Mouse (Mus musculus): ENCODE data around the gene Creg2.
"Not testable (repeated sequence)": the region's sequence is repeated elsewhere in the genome, so short reads cannot be mapped to it uniquely, and the experiment has no call there.

The Creg2 gene

DNA sequence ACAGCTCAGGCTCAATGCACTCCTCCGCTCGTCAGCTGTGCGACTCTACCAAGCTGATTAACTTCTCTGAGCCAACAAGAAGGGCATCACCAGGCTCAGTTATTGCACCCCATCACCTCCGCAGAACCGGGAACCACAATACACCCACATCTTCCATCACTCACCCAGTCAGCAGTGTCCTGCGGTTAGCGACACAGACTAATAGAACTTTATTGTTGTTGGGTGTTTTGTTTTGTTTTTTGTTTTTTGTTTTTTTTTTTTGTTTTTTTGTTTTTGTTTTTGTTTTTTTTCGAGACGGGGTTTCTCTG, at the start of gene Creg2:
Gene Creg2 (minus strand): TSS at position 234 of the 308 bp plus-strand sequence.
- DNase-seq (ENCODE audit: low read depth, low spot score) = no peak

DNA sequence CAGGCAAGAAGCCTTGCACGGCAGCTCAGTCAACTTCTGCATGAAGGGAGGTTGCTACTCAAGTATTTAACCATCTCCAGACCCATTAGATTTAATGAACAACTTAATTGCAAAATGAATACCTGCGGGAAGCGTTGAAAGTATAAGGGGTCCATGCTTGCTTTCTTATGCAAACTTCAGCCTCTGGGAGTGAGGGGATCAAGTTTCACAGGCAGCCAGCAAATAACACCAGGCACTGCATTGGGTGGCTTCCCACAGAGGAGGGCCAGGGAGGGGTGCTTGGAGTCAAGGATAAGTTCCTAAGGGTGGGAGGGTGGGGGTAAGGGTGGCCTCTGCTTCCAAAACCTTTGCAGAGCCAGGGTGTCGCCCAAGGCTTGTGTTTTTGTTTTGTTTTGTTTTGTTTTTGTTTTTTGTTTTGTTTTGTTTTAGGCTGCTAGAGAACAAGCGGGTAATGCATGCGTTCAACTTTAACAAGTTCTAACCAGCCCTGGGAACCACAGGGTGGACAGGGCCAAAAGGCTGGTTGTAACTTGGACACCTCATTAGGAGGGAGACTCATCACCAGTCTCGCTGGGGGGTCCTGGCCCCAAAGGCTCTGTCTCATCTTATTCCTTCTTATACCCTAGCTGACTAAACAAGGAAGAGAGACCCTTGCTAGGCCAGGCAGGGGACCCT, 49.5 kb upstream of the Creg2 start:
- no peak for DNase-seq (ENCODE audit: low read depth, low spot score)

DNA sequence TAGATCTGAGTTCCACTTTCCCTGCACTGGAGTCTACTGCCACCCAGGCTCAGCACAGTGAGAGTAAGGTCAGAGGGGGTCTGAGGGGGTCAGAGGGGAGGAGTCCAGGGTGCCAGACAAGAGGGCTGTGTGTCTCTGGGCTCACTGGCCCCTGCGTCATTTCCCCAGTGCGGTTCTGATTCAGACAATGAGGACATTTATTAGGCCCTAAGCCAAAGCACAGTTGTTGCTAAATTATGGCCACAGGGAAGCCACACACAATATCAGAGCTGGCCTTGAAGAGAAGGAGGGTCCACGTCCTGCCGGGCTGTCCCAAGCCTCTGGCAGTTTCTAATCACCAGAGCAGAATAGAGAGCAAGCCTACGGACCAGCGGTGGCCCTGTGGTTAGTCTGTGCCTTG, 47.2 kb upstream of the Creg2 start:
- DNase-seq (ENCODE audit: low read depth, low spot score) = no peak

DNA sequence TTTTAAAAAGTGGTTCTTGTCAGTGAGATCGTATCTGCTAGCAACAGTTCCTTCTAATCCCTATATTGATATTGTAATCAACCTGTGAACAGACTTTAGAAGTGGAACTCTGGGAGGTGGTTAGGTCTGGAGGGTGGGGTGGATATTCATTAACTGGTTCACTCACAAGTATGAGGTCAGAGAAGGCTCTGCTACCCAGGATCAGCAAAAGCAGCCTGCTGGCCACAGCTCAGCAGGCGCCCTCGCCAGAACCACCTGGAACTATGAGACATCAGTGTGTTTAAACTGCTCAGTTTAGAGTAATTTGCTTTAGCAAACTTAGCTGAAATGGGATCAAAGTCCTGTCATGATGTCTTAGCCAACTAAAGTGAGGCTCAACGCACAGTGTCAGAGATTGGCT, 43.9 kb upstream of the Creg2 start:
- DNase-seq (ENCODE audit: low read depth, low spot score) = no peak

DNA sequence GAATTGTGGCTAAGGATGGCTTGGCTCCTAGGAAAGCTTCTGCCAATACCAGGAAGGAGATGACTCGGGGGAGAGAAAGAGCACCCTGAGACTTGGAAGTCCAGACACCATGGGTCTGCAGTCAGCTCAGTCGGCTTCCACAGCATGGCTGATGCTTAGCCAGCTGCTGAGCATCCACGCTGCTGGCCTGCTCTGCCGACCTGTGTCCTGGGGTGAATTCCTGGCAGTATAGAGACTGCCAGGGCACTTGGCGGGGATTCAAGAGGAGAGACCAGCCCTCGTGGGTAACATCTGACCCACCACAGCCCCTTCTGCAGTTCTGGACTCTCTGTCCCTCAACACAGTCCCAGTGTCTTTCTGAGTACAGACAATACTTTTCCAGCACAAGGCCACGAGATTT, 43.5 kb upstream of the Creg2 start:
- no peak for DNase-seq (ENCODE audit: low read depth, low spot score)

DNA sequence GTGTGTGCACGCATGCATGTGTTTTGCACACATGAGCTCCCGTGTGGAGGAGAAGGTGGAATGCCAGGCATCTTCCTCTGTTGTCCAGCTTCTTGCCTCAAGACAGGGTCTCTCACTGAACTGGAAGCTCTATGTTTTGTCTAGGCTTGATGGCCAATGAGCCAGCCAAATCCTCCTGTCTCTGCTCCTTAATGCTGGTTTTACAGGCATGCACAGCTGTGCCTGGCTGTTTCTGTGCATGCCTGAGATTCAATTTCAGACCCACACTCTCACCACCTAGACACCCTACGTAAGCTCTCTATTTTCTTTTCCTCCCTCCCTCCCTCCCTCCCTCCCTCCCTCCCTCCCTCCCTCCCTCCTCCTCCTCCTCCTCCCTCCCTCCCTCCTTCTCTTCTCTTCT, 40.7 kb upstream of the Creg2 start:
- DNase-seq (ENCODE audit: low read depth, low spot score) = no peak

DNA sequence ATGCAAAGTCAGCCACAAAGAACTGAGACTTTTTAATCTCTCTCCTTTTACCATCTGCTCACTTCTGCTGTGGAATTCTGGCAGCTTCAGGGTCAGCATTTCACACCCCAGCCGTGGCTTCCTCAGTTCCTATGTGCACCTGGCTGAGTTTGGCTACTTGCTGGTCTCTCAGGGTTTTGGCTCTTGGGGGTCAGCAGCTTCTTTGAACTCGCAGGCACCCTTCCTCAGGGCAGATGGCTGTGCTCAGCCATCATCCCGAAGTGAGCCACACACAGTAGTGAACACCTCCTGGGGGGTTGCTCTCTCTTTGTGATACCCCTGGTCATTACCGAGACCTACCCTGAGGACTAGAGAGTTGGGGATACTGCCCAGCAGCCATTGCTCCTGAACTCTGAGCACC, 39.8 kb upstream of the Creg2 start:
- DNase-seq (ENCODE audit: low read depth, low spot score) = no peak

DNA sequence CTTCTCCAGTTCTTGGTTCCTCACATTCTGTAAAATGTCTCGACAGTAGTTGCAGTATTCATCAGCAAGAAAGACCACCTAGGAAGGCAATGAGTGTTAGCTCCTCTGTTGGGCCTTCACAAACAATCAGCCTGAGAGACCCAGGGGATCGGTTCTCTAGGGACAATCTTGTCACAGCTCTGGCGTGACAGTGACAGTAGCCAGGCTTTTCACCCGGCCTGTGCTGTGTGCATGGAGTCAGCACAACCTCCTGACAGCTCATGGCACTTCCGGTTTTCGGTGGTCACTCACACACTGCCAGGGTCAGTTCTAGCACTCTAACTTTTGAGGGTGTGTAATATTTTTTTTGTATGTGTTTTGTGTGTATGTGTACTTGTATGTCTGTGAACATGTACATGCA, 37.3 kb upstream of the Creg2 start:
- DNase-seq (ENCODE audit: low read depth, low spot score) = no peak

DNA sequence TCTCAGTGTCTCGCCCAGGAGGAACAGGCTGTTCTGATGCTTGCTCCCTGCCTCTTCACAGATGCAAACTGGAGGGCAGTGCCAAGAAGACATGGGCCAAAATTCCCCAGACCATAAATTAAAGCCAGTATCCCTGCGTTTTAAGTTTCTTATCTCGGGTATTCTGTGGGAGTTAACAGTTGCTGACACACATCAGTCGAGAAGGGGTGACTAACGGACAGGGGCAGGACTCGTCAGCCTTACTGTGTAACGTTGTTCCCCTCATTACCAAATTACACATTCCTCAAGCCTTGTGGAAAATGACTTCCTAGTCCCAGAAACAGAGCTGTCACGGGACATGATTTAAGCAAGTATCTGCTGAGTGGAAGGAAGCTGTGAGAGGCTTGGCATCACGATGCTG, 36.0 kb upstream of the Creg2 start:
- no peak for DNase-seq (ENCODE audit: low read depth, low spot score)

DNA sequence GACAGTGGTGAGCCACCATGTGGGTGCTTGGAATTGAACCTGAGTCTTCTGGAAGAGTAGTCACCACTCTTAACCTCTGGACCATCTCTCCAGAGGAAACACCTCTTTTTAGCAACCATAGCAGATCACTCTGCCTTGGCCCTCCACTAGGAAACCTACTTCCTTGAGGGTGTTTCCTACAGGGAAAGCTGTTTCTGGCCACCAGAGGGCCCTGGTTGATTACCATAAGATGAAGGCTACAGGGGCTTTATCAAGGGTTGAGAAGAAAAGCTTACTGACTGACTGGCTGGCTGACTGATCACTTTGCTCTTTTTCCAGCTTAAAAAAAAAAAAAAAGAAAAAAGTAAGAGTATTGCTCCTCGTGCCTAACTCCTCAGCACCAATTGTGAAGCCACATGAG, 34.6 kb upstream of the Creg2 start:
- peak; percentile 63 for DNase-seq (ENCODE audit: low read depth, low spot score)

DNA sequence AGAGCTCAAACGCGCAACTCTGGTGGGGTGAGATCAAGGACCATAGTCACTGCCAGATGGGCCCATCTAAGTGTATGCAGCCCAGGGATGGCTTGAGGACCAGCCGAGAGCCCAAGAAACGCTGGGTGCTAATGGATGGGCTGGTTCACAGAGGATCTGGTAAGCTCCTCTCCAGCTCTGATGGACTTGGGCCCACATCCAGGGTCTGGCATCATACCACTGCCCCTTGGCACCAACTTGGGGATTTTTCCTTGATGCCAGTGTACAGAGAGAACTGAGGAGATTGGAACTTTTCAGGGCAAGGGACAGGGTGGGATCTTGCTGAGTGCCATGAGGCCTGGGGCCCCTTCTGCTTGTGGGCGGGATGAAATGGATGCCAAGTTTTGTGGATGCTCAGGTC, 30.4 kb upstream of the Creg2 start:
- no peak for DNase-seq (ENCODE audit: low read depth, low spot score)

DNA sequence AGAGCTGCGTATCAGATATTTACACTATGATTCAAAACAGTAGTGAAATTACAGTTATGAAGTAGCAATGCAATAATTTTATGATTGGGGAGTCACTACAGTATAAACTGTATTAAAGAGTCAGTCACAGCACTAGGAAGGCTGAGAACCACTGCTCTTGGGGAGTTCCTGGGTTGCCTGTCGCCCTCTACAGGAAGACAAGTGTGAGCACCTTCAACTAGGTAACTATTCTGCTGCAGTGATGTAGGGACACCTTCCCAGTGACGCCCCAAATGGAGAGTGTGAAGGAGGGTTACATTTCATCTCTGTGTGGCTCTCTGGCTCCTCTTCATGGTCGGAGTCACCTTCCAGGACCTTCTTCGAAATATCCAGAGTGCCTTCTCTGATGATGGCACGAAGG, 29.3 kb upstream of the Creg2 start:
- no peak for DNase-seq (ENCODE audit: low read depth, low spot score)

DNA sequence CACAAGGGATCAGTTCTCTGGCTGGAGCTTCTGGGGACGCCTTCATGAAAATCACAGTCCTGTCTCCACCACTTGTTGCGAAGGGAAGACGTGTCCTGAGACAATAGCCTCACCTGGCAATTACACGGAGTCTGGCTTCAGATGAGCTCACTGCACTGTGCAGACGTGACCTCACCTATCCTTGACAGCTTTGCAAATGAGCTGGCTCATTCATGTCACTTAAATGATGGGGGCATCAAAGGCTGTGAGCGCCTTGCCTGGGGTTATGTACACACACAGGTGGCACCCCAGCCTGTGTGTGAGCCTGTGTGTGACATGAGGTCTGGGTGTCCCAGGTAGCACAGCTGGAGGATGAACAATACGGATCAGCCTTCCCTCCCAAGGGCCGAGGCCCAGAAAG, 27.6 kb upstream of the Creg2 start:
- no peak for DNase-seq (ENCODE audit: low read depth, low spot score)

DNA sequence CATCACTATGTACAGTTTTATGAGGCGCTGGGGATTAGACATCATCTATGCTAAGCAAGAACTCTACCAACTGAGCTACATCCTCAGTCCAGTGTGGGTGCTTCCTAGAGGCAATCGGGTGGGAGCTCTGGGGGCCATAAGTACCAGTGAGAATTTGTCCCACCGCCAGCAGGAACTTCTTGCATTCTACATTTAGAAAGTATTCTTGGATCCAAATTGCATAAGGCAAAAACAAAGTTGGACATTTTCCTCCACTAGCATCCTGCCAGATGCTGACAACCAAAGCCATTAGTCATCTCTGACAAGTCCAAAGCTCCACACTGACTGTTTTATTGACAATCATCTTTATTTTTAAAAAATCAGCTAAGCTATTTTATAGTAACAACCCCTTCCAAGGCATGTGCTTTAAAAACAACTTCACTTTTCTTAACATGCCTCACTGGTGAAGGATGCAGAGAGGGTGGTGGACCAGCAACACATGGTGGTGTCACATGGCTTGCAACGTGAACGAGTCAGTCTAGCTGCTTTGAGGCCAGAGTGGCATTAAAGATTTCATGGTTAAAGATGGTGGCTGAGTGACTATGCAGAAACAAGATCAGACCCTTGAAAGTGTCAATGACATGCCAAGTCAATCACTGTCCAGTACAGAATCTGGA, 25.1 kb upstream of the Creg2 start:
- DNase-seq (ENCODE audit: low read depth, low spot score) = no peak

DNA sequence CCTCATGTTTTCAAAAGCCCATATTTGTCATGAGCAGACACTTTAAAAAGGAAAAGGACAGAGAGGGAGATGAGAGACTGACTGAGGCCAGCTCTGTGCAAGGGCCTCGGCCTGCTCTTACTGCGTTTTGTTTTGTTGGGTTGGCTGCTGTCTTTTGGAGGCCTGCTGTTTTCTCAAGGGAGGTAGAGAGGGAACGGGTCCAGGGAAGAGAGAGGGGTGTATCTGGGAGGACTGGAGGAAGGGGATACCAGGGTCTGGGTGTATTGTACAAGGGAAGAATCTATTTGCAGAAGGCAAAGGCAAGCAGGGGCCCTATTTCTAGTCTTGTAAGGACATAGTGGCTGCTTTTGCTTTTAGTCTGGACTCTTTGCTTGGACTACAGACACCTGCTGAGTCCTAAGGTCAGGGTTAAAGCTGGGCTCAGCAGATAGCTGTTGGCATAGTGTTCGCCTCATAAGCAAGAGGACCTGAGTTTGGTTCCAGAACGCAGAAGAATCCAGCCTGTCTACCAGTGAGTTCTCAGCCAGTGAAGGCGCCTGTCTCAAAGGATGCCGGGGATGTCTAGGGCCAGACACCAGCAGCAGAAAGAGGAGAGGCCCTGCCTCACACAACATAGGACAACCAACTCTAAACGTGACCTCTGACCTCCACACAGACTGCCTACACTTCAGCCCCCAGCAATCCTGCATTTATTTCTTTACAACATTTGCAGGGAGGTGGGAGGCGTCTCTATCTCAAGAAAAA, 21.3 kb upstream of the Creg2 start:
- DNase-seq (ENCODE audit: low read depth, low spot score) = no peak

DNA sequence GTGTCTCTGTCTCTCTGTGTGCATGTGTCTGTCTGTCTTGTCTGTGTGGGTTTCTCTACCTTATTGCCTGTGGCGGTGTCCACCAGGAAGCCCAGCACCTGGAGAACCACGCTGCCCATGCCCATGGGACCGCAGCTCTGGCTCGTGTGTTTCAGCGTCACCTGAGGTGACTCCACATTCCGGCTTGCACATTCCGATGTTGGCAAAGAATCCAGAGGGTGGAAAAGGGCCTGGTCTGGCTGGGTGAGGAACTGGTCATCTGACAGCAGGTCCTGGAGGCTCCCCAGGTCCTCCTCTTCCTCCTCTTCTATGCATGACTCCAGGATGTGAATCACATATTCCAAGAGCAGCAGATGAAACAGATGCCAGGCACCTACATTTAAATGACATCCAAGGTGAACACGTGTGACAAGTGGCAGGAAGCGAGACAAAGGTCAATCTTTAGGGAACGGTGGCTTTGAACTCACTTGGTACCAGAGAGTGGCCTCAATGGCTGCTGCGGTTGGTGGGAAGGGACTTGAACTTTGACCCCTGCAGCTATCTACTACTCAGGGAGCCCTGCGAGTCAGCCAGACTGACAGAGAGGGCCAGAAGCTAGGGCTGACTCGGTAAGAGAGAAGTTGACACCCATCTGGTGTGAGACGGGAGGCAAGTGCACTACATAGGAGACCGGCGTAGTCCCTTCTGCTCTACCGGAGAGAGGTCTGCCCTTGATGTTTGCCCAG, 19.1 kb upstream of the Creg2 start:
- no peak for DNase-seq (ENCODE audit: low read depth, low spot score)

DNA sequence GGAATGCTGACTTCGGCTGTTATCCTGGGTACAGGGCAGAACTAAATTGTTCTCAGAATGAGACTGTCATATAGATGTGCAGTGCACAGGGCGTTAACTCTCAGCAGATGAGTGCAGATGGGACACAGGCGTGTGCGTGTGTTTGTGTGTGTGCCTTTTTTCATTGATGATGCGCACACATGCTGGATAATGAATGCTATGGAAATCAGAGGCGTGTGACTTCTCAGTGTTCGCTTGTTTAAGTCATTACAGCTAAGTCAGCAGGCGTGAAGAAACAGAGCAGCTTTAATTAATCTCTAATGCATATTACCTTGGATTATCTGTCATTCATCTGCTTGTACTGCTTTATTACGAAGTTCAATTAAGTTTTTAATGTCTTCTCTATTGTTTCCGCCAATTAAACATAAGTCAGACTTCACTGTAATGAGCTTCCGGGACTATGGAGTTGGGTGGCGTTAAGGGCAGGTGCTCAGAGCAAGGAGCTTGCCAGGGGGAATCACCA, 15.5 kb upstream of the Creg2 start:
- no peak for DNase-seq (ENCODE audit: low read depth, low spot score)

DNA sequence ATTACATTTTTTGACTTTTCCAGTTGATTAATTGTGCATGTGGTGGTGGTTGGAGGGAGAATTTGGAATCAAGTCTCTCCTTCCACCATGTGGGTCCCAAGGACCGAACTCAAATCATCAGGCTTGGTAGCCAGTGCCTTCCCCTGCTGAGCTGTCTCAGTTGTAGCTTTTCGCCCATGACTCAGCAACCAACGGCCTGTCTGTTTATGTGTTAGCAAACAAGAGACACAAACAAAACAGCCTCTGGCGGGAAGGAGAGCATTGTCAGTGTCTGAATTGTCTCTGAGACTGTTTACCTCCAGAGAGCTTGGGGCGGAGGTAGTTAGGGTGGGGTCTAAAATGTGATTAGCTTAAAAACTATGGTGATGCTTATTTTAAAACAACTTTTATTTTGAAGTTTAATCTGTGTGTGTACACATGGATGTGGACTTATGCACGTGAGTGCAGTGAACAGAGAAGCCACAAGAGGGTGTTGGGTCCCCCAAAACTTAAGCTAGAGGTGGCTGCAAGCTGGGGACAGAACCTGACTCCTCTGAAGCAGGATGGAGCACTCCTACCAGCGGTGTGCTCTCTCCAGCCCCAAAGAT, 12.9 kb upstream of the Creg2 start:
- no peak for DNase-seq (ENCODE audit: low read depth, low spot score)

DNA sequence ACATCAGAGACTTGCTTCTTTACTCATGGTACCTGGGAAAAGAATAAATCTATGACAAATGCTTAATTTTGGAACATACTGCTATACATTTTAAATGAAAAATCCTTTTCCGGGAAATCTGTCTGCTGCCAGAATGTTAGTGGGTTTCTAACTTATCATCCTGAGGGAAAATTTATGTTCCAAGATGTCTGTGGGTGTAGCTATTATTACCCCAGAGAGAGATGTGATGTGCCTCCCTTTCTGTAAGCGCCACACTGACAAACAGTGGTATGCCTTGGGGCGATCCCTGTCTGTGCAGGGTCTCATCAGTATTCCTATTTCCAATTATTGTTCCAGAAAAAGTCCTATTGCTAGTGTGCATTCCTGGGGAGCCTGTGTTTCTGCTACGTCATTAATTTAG, 11.8 kb upstream of the Creg2 start:
- no peak for DNase-seq (ENCODE audit: low read depth, low spot score)

DNA sequence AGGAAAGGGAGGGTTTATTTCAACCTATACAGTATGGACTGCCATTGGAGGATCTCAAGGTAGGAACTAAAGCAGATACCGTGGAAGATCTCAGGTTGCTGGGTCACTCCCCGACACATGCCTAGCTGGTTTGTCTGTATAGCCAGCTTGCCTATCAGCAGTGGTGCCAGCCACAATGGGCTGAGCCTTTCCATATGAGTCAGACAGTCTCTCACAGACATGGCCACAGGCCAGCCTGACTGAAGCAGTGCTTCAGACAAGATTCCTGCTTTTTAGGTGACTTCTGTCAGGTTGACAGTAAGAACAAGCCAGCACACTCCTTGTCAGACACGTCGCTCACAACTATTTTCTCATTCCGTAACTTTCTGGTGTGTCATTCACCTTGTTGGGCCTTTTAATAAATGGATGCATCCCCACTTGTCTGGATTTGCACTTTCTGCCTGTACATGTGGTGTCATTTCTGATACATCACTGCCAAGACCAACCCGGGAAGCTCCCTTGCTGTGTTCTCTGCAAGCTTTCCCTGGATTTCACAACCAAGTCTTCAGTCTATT, 5.8 kb upstream of the Creg2 start:
- no peak for DNase-seq (ENCODE audit: low read depth, low spot score)

DNA sequence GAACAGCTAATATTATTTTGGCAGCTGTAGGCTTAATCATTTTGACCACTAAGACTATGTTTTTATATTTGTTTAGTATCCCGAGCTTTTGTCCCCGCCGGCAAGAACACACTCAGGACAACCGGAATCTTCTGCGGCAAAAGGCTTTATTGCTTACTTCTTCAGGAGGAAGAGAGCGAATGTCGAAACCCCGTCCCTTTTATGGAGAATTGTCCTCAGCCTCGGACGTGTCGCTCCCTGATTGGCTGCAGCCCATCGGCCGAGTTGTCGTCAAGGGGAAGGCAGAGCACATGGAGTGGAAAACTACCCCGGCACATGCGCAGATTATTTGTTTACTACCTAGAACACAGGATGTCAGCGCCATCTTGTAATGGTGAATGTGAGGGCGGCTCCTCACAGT, 3.6 kb upstream of the Creg2 start:
- DNase-seq (ENCODE audit: low read depth, low spot score) = not testable (repeated sequence)

DNA sequence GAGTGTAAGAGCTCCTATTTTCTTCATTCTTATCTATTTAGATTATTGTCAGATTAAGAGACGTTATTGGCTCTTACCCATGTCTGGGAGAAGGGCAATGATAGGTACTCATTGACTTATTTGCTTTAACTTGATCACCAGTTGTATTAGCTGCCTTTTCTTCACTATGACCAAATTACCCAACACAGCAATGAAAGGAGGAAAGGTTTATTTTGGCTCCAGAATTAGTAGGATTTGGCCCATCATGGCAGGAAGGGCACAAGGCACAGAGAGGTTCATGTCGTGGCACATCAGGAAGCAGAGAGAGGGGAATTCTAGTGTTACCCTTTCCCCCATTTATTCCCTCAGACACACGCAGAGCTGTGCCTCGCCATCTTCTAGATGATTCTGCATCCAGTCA, 1.8 kb upstream of the Creg2 start:
- no peak for DNase-seq (ENCODE audit: low read depth, low spot score)

Data from embryo, embryonic 11.5 days (tissue).